Mouse (Mus musculus) midbrain, embryonic 12.5 days (tissue): ENCODE results near the gene Hs3st3b1. TPM values are rescaled to one million over a fixed set of nuclear protein-coding genes. Genes with fewer than 3 reads are reported as not detected.

ENCODE experiments used
- ATAC-seq: fragments of 200-750 bp; cut with Nextera tagmentation; 2 replicates; pipeline ENCODE4 v1.8.0; 2017; ENCODE audit warnings: low read depth, moderate TSS enrichment, moderate library complexity; ENCODE audit not compliant: low FRiP score
- H3K27ac ChIP-seq: fragments of 300-500 bp; sonication (generic); replicated peaks from 2 replicates; pipeline ENCODE4 v1.5.1; 2016; ENCODE audit warnings: mild to moderate bottlenecking
- H3K27me3 ChIP-seq: fragments of 300-500 bp; sonication (generic); 2 replicates; pipeline ENCODE4 v1.6.1; 2016; ENCODE audit warnings: mild to moderate bottlenecking
- H3K36me3 ChIP-seq: fragments of 300-500 bp; sonication (generic); 2 replicates; pipeline ENCODE4 v1.6.1; 2016
- H3K4me1 ChIP-seq: fragments of 300-500 bp; sonication (generic); 2 replicates; pipeline ENCODE4 v1.6.1; 2016
- H3K4me2 ChIP-seq: fragments of 300-500 bp; sonication (generic); replicated peaks from 2 replicates; pipeline ENCODE4 v1.6.1; 2016; ENCODE audit warnings: mild to moderate bottlenecking, moderate library complexity
- H3K4me3 ChIP-seq: fragments of 300-500 bp; sonication (generic); 2 replicates; pipeline ENCODE4 v1.5.1; 2016; ENCODE audit warnings: mild to moderate bottlenecking
- H3K9ac ChIP-seq: fragments of 300-500 bp; sonication (generic); replicated peaks from 2 replicates; pipeline ENCODE4 v1.6.1; 2016; ENCODE audit warnings: mild to moderate bottlenecking, moderate library complexity
- H3K9me3 ChIP-seq: fragments of 300-500 bp; sonication (generic); 2 replicates; pipeline ENCODE4 v1.6.1; 2016; ENCODE audit warnings: mild to moderate bottlenecking
- WGBS: fragments of 180-500 bp; shearing (Covaris S2); methylation state at CpG from one replicate; pipeline ENCODE4 v1.1.7; 2016; 5-methylcytosine and 5-hydroxymethylcytosine counted together
- polyA plus RNA-seq: library from polyadenylated mRNA; unstranded; fragments of >200 nt; fragmentation: Nextera tagmentation; extraction: Ambion mirVana; gene quantifications from 2 replicates; pipeline ENCODE4 v1.2.1, GENCODE M21; 2016

The Hs3st3b1 gene
- polyA plus RNA-seq: 20.1 and 22.0 TPM in 2 replicates

- Histone ChIP-seq H3K27ac (peak within 1 kb of the TSS; percentile 73), H3K36me3 (no peaks in the 10 kb centered on the region), H3K9ac (peak within 1 kb of the TSS; percentile 87), H3K4me3 (peak within 1 kb of the TSS; percentile 85), H3K4me2 (peak within 1 kb of the TSS; percentile 84), H3K27me3 (peaks cover 63% of the 10 kb centered on the region), H3K9me3 (no peaks in the 10 kb centered on the region), H3K4me1 (peaks cover 66% of the 10 kb centered on the region)
- WGBS: under 1% methylated on average over 43 of the region's 43 CpGs
- ATAC-seq: peak; percentile 94
Observed at GRCm38 (mm10) chr11:63922091-63922621, at the start of gene Hs3st3b1. Hs3st3b1 (minus strand) TSS chr11:63922290.

DNA sequence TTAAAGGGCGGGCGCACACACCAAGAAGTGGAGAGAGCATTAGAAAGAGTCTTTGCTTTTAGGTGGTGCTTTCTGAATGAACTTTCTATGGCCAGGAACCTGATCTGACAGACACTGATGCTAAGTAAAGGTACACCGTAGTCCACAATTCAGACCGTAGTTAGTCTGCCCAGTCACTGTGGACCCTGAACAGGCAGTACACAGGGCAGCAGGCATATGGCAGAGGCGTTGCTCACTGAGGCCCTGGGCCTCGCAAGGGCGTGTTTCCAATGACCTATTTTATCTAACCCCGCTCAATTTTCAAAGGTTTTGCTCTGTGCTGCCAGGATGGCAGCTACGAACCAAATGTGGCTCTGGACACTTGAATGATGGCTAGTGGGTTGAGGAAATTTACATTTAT, 49.4 kb upstream of the Hs3st3b1 start:
- Histone ChIP-seq H3K36me3 (no peaks in the 10 kb centered on the region; the same call in 1 of the 2 replicates), H3K27me3 (no peaks in the 10 kb centered on the region), H3K4me3 (no peak overlapping the region), H3K27ac (no peak overlapping the region), H3K4me2 (no peak overlapping the region), H3K4me1 (peaks cover 26% of the 10 kb centered on the region), H3K9ac (no peak overlapping the region), H3K9me3 (no peaks in the 10 kb centered on the region)
- 97% methylated on average over 9 of the region's 9 CpGs for WGBS
- no peak for ATAC-seq

DNA sequence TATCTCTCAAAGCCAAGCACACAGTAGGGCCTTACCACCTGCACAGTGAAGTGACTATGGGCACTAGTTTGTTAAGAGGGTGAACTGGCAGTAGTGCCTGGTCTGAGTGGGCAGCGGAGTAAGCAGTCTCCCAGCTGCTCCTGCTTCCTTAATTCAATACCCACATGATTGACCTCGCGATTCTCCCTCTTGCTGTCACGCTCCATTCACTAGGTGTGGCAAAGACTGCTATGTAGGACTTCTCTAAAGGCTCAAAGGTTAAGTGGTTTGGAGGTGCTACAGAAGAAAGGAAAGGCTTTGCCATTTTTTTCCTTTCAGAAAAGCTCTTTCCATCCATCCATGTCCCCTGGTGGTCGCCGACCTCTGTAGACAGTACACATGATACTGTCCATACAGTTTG, 48.7 kb upstream of the Hs3st3b1 start:
- Histone ChIP-seq H3K9me3 (no peaks in the 10 kb centered on the region), H3K27me3 (no peaks in the 10 kb centered on the region), H3K27ac (no peak overlapping the region), H3K36me3 (no peaks in the 10 kb centered on the region; the same call in 1 of the 2 replicates), H3K4me1 (peaks cover 26% of the 10 kb centered on the region), H3K4me3 (no peak overlapping the region), H3K9ac (no peak overlapping the region), H3K4me2 (no peak overlapping the region)
- ATAC-seq: no peak
- WGBS: 91% methylated on average over 6 of the region's 6 CpGs

DNA sequence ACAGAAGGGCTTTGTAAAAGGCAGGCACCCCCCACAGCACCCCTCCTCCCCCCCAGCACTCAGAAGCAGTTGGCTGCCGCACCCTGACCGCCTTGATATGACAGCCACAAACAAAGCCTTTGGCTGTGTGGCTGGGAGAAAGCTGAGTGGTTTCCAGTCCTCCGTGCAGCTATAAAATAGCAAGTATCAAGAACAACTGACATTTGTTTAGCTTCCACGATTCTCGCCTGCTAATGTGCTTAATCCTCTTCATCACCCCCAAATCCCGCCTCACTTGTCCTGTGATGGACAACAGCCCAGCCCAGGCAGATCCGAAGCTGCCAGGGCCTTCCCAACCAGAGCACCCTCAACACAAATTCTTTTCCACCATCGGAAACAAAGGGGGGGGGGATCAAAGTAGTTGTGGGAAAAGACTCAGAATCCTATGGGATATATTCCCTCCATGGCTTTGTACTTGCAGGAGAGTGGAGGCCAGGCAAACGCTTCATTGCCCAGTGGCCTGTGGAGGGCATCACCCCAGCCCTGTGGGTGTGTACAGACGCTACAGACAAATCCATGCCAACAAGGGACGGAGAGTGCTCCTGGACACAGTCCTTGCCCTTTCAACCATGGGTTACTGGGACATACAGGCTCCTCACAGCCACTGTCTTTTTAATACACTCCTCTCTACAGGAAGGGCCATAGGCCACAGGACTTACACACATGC, 47.3 kb upstream of the Hs3st3b1 start:
- no peaks in the 10 kb centered on the region for H3K27me3 ChIP-seq
- peak; percentile 78 for ATAC-seq
- 11% methylated on average over 11 of the region's 11 CpGs for WGBS
- H3K9ac ChIP-seq: 0 out of 2 replicates have a peak overlapping the region, but pooled peaks have one; percentile 11
- H3K9me3 ChIP-seq: no peaks in the 10 kb centered on the region
- 0 out of 2 replicates have a peak, but pooled peaks cover 2% of the 10 kb centered on the region for H3K36me3 ChIP-seq
- no peak overlapping the region for H3K4me2 ChIP-seq
- peaks cover 26% of the 10 kb centered on the region for H3K4me1 ChIP-seq
- H3K27ac ChIP-seq: peak overlapping the region; percentile 84
- no peak overlapping the region for H3K4me3 ChIP-seq

DNA sequence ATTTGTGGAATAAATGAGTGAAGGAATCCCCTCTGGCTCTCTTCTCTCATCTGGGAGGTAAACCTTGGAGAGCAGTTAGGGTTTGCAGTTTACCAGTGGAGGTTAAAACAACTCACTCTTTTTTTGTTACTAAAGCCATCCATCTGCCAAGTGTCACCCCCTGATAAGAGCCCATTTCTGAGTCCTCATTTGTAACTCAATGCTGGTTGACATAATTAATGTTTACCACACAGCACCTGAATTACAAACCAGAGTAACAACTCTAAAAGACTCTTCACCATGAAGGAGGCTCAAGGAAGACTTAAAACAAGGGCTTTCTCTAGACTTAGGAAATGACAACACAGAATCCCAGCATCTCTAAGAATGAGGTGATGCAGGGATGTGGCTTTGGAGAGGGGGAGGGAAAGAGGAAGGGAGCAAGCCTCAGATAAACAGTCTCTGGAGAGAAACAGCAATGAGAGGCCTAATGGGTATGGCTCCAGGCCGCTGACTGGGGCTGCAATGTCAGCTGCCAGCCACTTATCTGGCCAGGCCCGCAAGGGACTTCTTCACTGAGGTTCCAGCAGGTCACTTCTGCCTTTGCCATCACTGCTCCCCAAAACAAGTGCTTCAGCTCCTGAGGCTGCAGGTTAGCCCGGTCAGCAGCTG, 46.4 kb upstream of the Hs3st3b1 start:
- H3K9ac ChIP-seq: 0 out of 2 replicates have a peak overlapping the region, but pooled peaks have one; percentile 11
- no peak overlapping the region for H3K4me2 ChIP-seq
- no peaks in the 10 kb centered on the region for H3K27me3 ChIP-seq
- peaks cover 23% of the 10 kb centered on the region for H3K4me1 ChIP-seq
- peak overlapping the region; percentile 84 for H3K27ac ChIP-seq
- peaks cover 8% of the 10 kb centered on the region for H3K36me3 ChIP-seq
- H3K9me3 ChIP-seq: no peaks in the 10 kb centered on the region
- H3K4me3 ChIP-seq: no peak overlapping the region
- no peak for ATAC-seq
- 44% methylated on average over 3 of the region's 3 CpGs for WGBS

DNA sequence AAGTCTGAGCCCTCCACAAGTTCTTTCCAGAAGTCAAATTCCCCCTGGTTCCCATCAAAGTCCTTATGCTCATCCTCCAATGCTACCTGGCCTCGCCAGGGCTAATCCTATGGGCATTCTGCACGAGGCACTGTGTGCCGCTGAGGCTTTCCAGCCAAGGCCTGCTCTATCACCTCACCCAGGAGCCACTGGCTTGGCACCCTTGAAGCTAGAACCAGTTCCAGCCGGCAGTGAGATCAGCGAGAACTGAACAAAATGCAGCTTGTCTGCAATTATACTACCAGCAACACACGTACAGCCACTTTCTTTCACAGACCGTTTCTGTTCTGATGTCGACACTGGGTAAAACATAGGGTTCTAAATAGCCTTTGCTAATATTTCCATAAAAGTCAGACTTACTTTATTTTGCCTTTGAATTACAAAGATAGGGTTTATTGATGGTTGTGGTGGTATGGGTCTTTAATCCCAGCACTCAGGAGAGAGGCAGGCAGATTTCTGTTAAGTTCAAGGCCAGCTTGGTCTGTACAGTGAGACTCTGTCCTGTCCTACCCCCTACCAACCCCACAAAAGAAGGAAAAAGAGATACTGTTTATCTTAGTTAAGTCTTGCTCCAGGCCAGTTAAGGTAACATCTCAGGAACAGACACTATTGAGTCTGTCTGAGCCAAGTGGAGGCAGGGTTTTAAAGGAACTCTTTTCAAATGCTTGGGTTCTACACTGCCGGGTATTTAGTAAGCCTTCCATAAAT, 45.7 kb upstream of the Hs3st3b1 start:
- H3K9ac ChIP-seq: no peak overlapping the region
- H3K27ac ChIP-seq: no peak overlapping the region
- ATAC-seq: no peak
- no peaks in the 10 kb centered on the region for H3K27me3 ChIP-seq
- H3K4me1 ChIP-seq: peaks cover 23% of the 10 kb centered on the region
- H3K4me3 ChIP-seq: no peak overlapping the region
- H3K36me3 ChIP-seq: peaks cover 13% of the 10 kb centered on the region
- no peaks in the 10 kb centered on the region for H3K9me3 ChIP-seq
- 87% methylated on average over 9 of the region's 9 CpGs for WGBS
- H3K4me2 ChIP-seq: no peak overlapping the region

DNA sequence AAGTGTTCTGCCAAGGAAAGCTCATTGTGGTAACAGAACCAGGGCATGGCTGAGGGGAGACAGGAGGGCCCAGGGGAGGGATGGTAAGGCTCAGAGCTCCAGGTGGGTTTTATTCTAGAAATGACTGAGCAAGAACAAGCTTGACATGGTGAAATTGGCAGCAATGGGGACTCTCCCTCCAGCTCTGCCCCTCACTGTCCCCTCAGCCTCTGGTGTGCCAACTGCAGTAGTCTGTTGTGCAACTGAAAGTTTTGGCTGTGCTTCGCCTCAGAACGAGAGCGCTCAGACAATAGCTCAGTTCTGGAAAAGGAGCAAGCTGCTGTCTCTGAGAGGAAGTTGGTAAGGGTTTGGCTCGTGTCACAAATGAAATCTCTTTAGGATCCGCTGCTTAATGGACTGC, 43.3 kb upstream of the Hs3st3b1 start:
- Histone ChIP-seq H3K4me3 (no peak overlapping the region), H3K9me3 (no peaks in the 10 kb centered on the region), H3K4me2 (no peak overlapping the region), H3K9ac (no peak overlapping the region), H3K27ac (no peak overlapping the region), H3K4me1 (peaks cover 23% of the 10 kb centered on the region), H3K27me3 (no peaks in the 10 kb centered on the region), H3K36me3 (peaks cover 15% of the 10 kb centered on the region)
- no peak for ATAC-seq
- 81% methylated on average over 5 of the region's 5 CpGs for WGBS

DNA sequence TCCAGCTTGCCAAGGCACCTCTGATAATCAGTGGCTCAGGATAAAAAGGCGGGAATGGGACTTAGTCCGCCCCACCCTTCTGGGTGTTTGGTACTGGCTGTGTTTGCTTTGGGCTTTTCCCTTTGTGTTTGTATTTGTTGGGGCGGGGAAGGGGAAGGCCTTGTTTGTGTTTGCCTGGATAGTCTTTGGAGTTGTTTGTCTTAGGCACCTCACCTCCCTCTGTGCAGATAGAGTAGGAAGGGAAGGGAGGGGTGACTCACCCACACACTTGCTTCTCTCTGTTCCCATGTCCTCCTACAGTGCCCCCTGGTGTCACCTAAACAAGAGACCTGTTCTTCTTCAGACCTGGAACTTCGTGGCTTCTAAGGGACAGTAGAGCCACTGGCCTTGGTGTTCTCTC, 35.1 kb upstream of the Hs3st3b1 start:
- Histone ChIP-seq H3K4me2 (no peak overlapping the region), H3K9me3 (no peaks in the 10 kb centered on the region), H3K36me3 (no peaks in the 10 kb centered on the region), H3K4me3 (no peak overlapping the region), H3K4me1 (peaks cover 20% of the 10 kb centered on the region), H3K27ac (no peak overlapping the region), H3K9ac (no peak overlapping the region), H3K27me3 (peaks cover 33% of the 10 kb centered on the region)
- WGBS: 37% methylated on average over 4 of the region's 4 CpGs
- ATAC-seq: no peak

GRCm38 (mm10) chr11:63956748-63957147, 34.7 kb upstream of the Hs3st3b1 start:
- ATAC-seq: no peak
- Histone ChIP-seq H3K27ac (no peak overlapping the region), H3K4me3 (no peak overlapping the region), H3K4me2 (no peak overlapping the region), H3K9me3 (no peaks in the 10 kb centered on the region), H3K4me1 (peaks cover 25% of the 10 kb centered on the region), H3K36me3 (no peaks in the 10 kb centered on the region), H3K9ac (no peak overlapping the region), H3K27me3 (peaks cover 37% of the 10 kb centered on the region)
- WGBS: 17% methylated on average over 7 of the region's 7 CpGs

- Histone ChIP-seq H3K27ac (no peak overlapping the region), H3K36me3 (no peaks in the 10 kb centered on the region), H3K4me2 (no peak overlapping the region), H3K9ac (no peak overlapping the region), H3K4me3 (no peak overlapping the region), H3K9me3 (no peaks in the 10 kb centered on the region), H3K4me1 (peaks cover 33% of the 10 kb centered on the region), H3K27me3 (peaks cover 52% of the 10 kb centered on the region)
- 76% methylated on average over 2 of the region's 2 CpGs for WGBS
- ATAC-seq: no peak
Observed at GRCm38 (mm10) chr11:63953887-63954286, 31.8 kb upstream of the Hs3st3b1 start.

- Histone ChIP-seq H3K9me3 (no peaks in the 10 kb centered on the region), H3K27ac (0 out of 2 replicates have a peak overlapping the region, but pooled peaks have one; percentile 52), H3K4me3 (no peak overlapping the region), H3K4me1 (peaks cover 33% of the 10 kb centered on the region), H3K36me3 (no peaks in the 10 kb centered on the region), H3K4me2 (peak overlapping the region; percentile 54; the same call in 1 of the 2 replicates), H3K9ac (no peak overlapping the region; the same call in 1 of the 2 replicates), H3K27me3 (peaks cover 57% of the 10 kb centered on the region)
- peak; percentile 51; the same call in 1 of the 2 replicates for ATAC-seq
- WGBS: 8% methylated on average over 4 of the region's 4 CpGs
Observed at GRCm38 (mm10) chr11:63952743-63953191, 30.7 kb upstream of the Hs3st3b1 start.
